Mouse (Mus musculus): ENCODE results near the gene Lipe. TPM values are rescaled to one million over a fixed set of nuclear protein-coding genes. Genes with fewer than 3 reads are reported as not detected.

Gene Lipe
- total and polyA plus RNA-seq, 2 experiments from 2014 or later: 6.9 to 11.6 TPM

DNA sequence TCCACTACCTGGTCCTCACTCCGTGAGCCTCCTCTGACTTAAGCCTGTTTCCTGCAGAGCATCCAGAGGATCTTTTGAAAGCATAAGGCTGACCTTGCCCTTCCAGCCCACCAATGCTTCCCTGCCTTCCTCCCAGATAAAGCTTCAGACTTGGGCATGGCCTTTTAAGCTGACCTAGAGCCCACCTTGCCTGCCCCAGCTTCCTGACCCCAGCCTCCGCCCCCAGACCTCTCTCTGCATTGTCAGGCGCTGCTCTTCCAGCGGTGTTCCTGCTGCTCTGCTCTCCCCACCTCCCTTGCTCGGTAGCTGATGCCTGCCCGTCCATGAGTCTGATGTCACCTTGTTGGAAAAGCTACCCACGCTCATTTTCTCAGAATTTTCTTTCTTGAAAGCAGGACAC is 5.7 kb downstream of the Lipe start:
- ATAC-seq (ENCODE audit: low FRiP score) (no peak), DNase-seq (ENCODE audit: low spot score) (no peak)
- WGBS: 41% methylated on average over 7 of the region's 7 CpGs

DNA sequence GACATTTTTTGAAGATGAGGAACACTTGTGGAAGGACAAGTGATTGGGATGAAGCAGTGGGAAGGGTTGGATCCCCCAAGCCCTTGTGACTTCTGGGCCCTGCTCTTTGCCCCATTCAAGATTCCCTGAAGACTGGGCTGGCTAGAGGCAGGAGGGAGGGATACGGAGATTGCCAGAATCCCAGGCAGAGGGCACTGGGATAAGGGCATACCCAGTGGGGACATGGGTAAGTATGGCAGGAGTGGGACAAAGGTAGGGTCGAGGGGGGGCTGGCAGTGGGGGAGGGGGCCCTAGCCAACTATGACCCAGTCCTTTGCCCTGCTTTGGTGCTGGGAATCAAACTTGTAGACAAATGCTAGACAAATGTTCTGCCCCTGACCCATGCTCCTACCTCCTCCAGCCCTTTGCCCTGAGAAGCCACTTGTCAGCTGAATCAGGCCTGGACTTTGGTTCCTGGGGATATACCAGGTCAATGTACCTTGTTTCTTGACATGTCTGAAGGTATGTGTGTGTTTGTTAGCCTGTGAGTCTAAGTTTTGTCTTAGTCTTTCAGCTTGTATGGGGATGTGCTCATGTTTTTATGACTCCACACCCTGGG is 6.6 kb downstream of the Lipe start:
- Histone ChIP-seq H3K9me3 (ENCODE audit: low read length) (no peaks in the 10 kb centered on the region), H3K36me3 (ENCODE audit: insufficient read depth, low read length) (peaks cover 21% of the 10 kb centered on the region)
- no peak for ATAC-seq (ENCODE audit: low FRiP score)

More for the DNA sequence above, 5.7 kb downstream of the Lipe start:
- H3K27me3 ChIP-seq (ENCODE audit: insufficient read depth, low read length): no peaks in the 10 kb centered on the region
- no peak overlapping the region for H3K27ac ChIP-seq (ENCODE audit: low read depth, low read length)
- H3K4me1 ChIP-seq (ENCODE audit: insufficient read depth, low read length): peaks cover 4% of the 10 kb centered on the region; the same call in 1 of the 2 replicates
- H3K9ac ChIP-seq (replicated peaks; ENCODE audit: low read length, poor library complexity, severe bottlenecking): no peak overlapping the region
- H3K4me2 ChIP-seq (ENCODE audit: low read depth, low read length, poor library complexity, severe bottlenecking): no peak overlapping the region
- TF ChIP-seq CTCF (IDR thresholded peaks at IDR 0.05): no peak
- no peak overlapping the region for H3K4me3 ChIP-seq (ENCODE audit: low read depth, low read length)
- H3K9me3 ChIP-seq (ENCODE audit: low read length): no peaks in the 10 kb centered on the region
- H3K36me3 ChIP-seq (ENCODE audit: insufficient read depth, low read length): peaks cover 12% of the 10 kb centered on the region

DNA sequence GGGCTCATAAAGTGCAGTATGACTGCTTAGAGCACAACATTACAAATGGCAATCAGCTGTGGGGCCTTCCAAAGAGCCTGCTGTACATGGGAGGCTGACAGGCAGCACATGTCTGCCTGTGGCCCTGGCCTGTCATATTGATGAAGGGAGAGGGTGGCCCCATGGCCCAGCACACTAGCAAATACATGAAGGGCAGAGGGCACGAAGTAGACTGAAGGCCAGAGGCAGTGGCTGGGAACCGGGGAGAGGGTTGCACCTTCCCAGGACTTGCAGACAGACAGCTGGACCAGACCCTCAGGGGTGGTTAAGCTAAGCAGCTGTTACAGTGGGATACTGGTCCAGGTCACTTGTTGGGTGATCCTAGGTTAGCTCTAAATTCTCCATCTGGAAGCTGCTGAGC is 7.5 kb downstream of the Lipe start:
- H3K4me1 ChIP-seq (ENCODE audit: insufficient read depth, low read length): peaks cover 4% of the 10 kb centered on the region; the same call in 1 of the 2 replicates
- no peak for TF ChIP-seq CTCF (IDR thresholded peaks at IDR 0.05)
- H3K9ac ChIP-seq (replicated peaks; ENCODE audit: low read length, poor library complexity, severe bottlenecking): no peak overlapping the region
- DNase-seq (ENCODE audit: low spot score): no peak
- H3K9me3 ChIP-seq (ENCODE audit: low read length): no peaks in the 10 kb centered on the region
- no peaks in the 10 kb centered on the region for H3K27me3 ChIP-seq (ENCODE audit: insufficient read depth, low read length)
- H3K4me2 ChIP-seq (ENCODE audit: low read depth, low read length, poor library complexity, severe bottlenecking): no peak overlapping the region
- 47% methylated on average over 2 of the region's 2 CpGs for WGBS
- no peak overlapping the region for H3K4me3 ChIP-seq (ENCODE audit: low read depth, low read length)
- ATAC-seq (ENCODE audit: low FRiP score): no peak
- H3K36me3 ChIP-seq (ENCODE audit: insufficient read depth, low read length): peaks cover 24% of the 10 kb centered on the region
- no peak overlapping the region for H3K27ac ChIP-seq (ENCODE audit: low read depth, low read length)

More for the DNA sequence above, 6.6 kb downstream of the Lipe start:
- Histone ChIP-seq H3K27me3 (ENCODE audit: insufficient read depth, low read length) (no peaks in the 10 kb centered on the region), H3K9ac (replicated peaks; ENCODE audit: low read length, poor library complexity, severe bottlenecking) (no peak overlapping the region), H3K4me2 (ENCODE audit: low read depth, low read length, poor library complexity, severe bottlenecking) (no peak overlapping the region), H3K4me1 (ENCODE audit: insufficient read depth, low read length) (peaks cover 4% of the 10 kb centered on the region; the same call in 1 of the 2 replicates), H3K27ac (ENCODE audit: low read depth, low read length) (no peak overlapping the region), H3K4me3 (ENCODE audit: low read depth, low read length) (no peak overlapping the region)
- 67% methylated on average over 2 of the region's 2 CpGs for WGBS
- no peak for TF ChIP-seq CTCF (IDR thresholded peaks at IDR 0.05)
- DNase-seq (ENCODE audit: low spot score): no peak

DNA sequence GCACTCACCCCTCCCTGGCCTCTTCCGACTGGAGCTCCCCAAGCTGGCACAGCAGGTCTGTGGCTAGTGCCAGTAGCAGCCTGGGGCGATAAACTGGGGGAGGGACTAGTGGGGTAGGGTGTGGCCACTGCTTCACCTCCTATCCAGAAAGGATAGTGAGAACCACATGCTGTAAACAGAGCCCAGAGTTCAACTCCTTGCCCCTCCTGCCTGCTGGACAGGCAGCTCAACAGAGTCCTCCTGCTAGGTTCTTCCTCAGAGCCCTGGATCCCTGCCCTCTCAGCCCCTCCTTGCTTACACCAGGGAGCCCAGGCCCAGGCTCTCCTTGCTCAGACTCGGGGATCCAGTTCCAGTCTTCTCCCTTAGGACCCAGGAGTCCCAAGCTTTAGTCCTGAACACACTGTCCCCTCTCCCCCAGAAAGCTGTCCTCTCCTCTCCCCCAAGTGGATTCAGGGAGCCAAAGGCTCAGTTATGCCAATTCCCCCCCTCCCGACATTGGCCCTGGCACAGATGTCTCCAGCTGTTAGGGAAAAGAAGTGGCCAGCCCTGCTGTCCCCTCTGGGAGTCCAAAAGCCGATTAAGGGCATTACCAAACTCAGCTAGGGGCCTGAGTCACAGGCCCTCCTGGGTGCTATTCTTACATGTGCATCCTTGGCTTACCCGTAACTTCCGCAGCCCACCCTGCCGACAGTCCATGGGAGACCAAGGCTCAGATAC is 8.3 kb downstream of the Lipe start:
- ATAC-seq (ENCODE audit: low FRiP score) (no peak), DNase-seq (ENCODE audit: low spot score) (no peak)
- Histone ChIP-seq H3K27ac (ENCODE audit: low read depth, low read length) (no peak overlapping the region), H3K4me2 (ENCODE audit: low read depth, low read length, poor library complexity, severe bottlenecking) (no peak overlapping the region), H3K4me3 (ENCODE audit: low read depth, low read length) (no peak overlapping the region), H3K9ac (replicated peaks; ENCODE audit: low read length, poor library complexity, severe bottlenecking) (no peak overlapping the region; the same call in 1 of the 2 replicates), H3K36me3 (ENCODE audit: insufficient read depth, low read length) (peaks cover 32% of the 10 kb centered on the region), H3K27me3 (ENCODE audit: insufficient read depth, low read length) (no peaks in the 10 kb centered on the region), H3K9me3 (ENCODE audit: low read length) (no peaks in the 10 kb centered on the region), H3K4me1 (ENCODE audit: insufficient read depth, low read length) (peaks cover 4% of the 10 kb centered on the region; the same call in 1 of the 2 replicates)
- TF ChIP-seq CTCF (IDR thresholded peaks at IDR 0.05): no peak
- 35% methylated on average over 8 of the region's 8 CpGs for WGBS

DNA sequence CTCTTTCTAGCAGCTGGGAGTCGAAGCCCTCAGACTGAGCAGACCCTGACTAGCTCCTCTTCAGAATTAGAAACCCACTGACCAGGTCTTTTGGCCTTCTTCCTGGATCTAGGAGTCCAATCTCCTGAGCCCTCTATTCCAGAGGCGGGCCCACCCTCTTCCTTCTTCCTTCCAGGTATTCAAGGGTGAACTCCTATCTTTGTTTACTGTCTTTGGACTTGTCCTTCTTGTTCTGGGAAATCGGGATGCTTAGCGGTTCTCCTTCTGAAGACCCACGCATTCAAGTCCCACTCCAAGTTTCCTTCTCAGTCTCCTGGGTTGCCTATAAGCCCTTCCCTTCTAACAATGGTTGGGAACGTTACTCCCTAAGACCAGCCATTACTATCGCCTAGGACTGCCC is 9.6 kb downstream of the Lipe start:
- H3K4me1 ChIP-seq (ENCODE audit: insufficient read depth, low read length): peaks cover 4% of the 10 kb centered on the region; the same call in 1 of the 2 replicates
- no peak overlapping the region for H3K4me2 ChIP-seq (ENCODE audit: low read depth, low read length, poor library complexity, severe bottlenecking)
- no peak for TF ChIP-seq CTCF (IDR thresholded peaks at IDR 0.05)
- H3K36me3 ChIP-seq (ENCODE audit: insufficient read depth, low read length): peaks cover 43% of the 10 kb centered on the region
- DNase-seq (ENCODE audit: low spot score) (no peak), ATAC-seq (ENCODE audit: low FRiP score) (no peak)
- H3K27me3 ChIP-seq (ENCODE audit: insufficient read depth, low read length): no peaks in the 10 kb centered on the region
- H3K4me3 ChIP-seq (ENCODE audit: low read depth, low read length): no peak overlapping the region
- 85% methylated on average over 7 of the region's 7 CpGs for WGBS
- no peaks in the 10 kb centered on the region for H3K9me3 ChIP-seq (ENCODE audit: low read length)
- H3K27ac ChIP-seq (ENCODE audit: low read depth, low read length): no peak overlapping the region
- H3K9ac ChIP-seq (replicated peaks; ENCODE audit: low read length, poor library complexity, severe bottlenecking): no peak overlapping the region

DNA sequence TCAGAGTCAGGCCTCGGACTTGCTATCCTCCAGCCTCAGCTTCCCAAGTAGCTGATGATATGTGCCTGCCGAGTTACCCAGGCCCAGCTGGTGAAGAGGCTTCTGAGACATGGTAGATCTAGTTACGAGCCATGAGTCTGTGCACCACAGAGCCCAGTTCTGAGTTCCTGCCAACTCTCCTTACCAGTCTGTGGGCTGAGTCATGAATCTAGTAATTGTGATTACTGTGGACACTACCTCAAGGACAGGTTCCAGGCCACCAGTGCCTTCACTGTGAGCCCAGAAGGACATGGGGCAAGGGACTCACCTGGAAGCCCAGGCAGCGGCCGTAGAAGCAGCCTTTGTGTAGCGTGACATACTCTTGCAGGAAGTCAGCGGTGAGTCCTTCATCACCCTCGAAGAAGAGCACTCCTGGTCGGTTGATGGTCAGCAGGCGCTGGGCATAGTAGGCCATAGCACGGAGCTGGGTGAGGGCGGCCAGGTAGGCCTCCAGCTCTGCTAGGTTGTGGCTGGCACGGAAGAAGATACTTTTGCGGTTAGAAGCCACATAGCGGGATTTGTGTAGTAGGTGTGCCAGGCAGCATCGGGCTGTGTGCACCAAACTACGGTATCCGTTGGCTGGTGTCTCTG is 10.6 kb downstream of the Lipe start:
- no peak overlapping the region for H3K9ac ChIP-seq (replicated peaks; ENCODE audit: low read length, poor library complexity, severe bottlenecking)
- no peaks in the 10 kb centered on the region for H3K27me3 ChIP-seq (ENCODE audit: insufficient read depth, low read length)
- H3K9me3 ChIP-seq (ENCODE audit: low read length): no peaks in the 10 kb centered on the region
- DNase-seq (ENCODE audit: low spot score): no peak
- no peak for TF ChIP-seq CTCF (IDR thresholded peaks at IDR 0.05)
- ATAC-seq (ENCODE audit: low FRiP score): no peak
- H3K27ac ChIP-seq (ENCODE audit: low read depth, low read length): no peak overlapping the region
- no peak overlapping the region for H3K4me2 ChIP-seq (ENCODE audit: low read depth, low read length, poor library complexity, severe bottlenecking)
- WGBS: 95% methylated on average over 18 of the region's 18 CpGs
- H3K4me1 ChIP-seq (ENCODE audit: insufficient read depth, low read length): no peaks in the 10 kb centered on the region; the same call in 1 of the 2 replicates
- H3K36me3 ChIP-seq (ENCODE audit: insufficient read depth, low read length): peaks cover 52% of the 10 kb centered on the region
- H3K4me3 ChIP-seq (ENCODE audit: low read depth, low read length): no peak overlapping the region

Data from midbrain, postnatal 0 days (tissue).